ENCODE assay signal across 8 mouse cellular contexts in the genomic region with DNA sequence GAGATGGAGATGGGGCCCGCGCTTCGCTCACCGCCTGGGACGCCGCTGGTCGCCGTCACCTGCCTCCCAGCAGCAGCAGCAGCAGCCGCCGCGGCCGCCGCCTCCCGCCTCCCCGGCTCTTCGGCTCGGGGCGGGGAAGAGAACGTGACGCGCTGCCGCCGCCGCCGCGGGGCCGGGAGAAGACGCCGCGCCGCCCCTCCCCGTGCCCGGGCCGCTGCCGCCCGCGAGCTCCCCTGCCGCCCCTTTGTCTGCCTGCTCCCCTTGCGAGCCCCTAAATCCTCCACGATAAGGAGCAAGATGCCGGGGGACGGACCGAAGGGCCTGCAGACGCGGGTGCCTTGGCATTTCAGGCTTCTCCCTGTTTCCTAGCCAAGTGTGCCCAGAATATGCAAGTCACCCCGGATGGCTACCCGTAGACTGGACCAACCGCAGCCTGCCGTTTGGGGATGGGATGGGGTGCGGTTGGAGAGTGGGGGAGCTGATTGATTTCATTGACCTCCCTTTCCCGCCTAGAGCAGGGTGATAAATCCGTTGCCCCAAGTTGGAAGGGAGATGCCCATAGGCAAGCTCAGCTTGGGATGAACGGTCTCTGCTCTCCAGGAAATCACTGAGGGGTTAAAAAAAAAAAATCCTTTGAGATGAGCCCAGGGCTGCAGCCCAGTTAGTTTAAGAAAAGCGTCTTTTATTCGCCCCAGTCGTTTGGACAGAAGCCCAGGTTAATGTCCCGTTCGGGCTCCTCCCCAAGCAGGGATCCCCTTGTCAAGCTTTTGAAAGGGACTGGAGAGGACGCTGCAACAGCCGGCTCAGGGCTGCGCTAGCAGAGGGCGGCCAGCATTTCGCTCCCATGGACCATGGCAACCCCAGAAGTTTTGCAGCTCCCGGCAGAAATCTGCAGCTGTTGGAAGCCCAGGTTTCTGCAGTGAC. TPM values are rescaled to one million over a fixed set of nuclear protein-coding genes. Genes with fewer than 3 reads are reported as not detected.
DNase-seq lines count a peak whose midpoint lies in the region; ATAC-seq lines count a peak whose summit lies in the region.

A gene (minus strand): TSS at position 398 of the 924 bp plus-strand sequence.

- peak; percentile 69 for DNase-seq in ZHBTc4 (ENCODE audit: low read depth, low spot score)
- peak; percentile 79 to 81 for DNase-seq in cerebellum, postnatal 10 days
- DNase-seq in frontal cortex, postnatal 10 days (ENCODE audit: low spot score in 2 of 2): peak; percentile 40 to 65
- peak; percentile 59 for DNase-seq in layer of hippocampus, adult 9-11 months
- peak; percentile 47 for DNase-seq in ovary, adult 18-20 months (ENCODE audit: low spot score)
- peak; percentile 82 for DNase-seq in thymus, postnatal 4 days

- peak within 1 kb of the TSS; percentile 89 for H3K4me2 ChIP-seq in lung, embryonic 16.5 days (ENCODE audit: low read depth, low read length)

- peak; percentile 20 to 37; a peak in 2 of 4 replicates for ATAC-seq in hematopoietic stem cell, adult 5-6 weeks (replicated peaks in 1 of 2; ENCODE audit: insufficient read depth in 1 of 2, low FRiP score in 2 of 2, low TSS enrichment in 1 of 2, low read depth in 1 of 2, poor library complexity in 2 of 2, severe bottlenecking in 2 of 2)
- ATAC-seq in lung, embryonic 16.5 days (ENCODE audit: low read depth): peak; percentile 70

- H3K27ac ChIP-seq in lung, embryonic 16.5 days (ENCODE audit: low read length): peak within 1 kb of the TSS; percentile 91

- peaks cover 18% of the 10 kb centered on the region for H3K4me1 ChIP-seq in lung, embryonic 16.5 days (replicated peaks; ENCODE audit: control insufficient read depth, insufficient read depth, low read length)

- no peaks in the 10 kb centered on the region for H3K9me3 ChIP-seq in lung, embryonic 16.5 days (ENCODE audit: control insufficient read depth, low read length)

- no peaks in the 10 kb centered on the region for H3K36me3 ChIP-seq in lung, embryonic 16.5 days (ENCODE audit: control insufficient read depth, insufficient read depth, low read length)

- peak within 1 kb of the TSS; percentile 82 for H3K4me3 ChIP-seq in lung, embryonic 16.5 days (ENCODE audit: low read length)

- peak within 1 kb of the TSS; percentile 94 for H3K9ac ChIP-seq in lung, embryonic 16.5 days (ENCODE audit: low read length)

- WGBS in lung, embryonic 16.5 days: under 1% methylated on average over 51 of the region's 64 CpGs

- H3K27me3 ChIP-seq in lung, embryonic 16.5 days (ENCODE audit: control insufficient read depth, insufficient read depth, low read depth, low read length): no peaks in the 10 kb centered on the region

RNA-seq across cellular contexts. Expression of the gene that starts here (rescaled TPM):
- total RNA-seq in hematopoietic stem cell, adult 5-6 weeks (2017): 105 and 149 TPM in 2 replicates
- polyA plus RNA-seq in lung, embryonic 16.5 days (2015; fragmentation: Nextera tagmentation; extraction: Ambion mirVana): 35.7 and 37.9 TPM in 2 replicates

Comparison
In these comparisons a context has a peak if more than half of its experiments do, and no peak if none do; other contexts are left out.
1. Peak in every context shown above with its lines: DNase-seq, ATAC-seq, H3K4me3 ChIP-seq and H3K27ac ChIP-seq.